Mouse (Mus musculus) monocyte, adult 59 days (primary cell): ENCODE measurements around the gene Eid3. TPM values are rescaled to one million over a fixed set of nuclear protein-coding genes. Genes with fewer than 3 reads are reported as not detected.

Source experiments
- total RNA-seq, 2 experiments: library from RNA; stranded (reverse); gene quantifications; one replicate each; pipeline ENCODE4 v1.2.4; 2023

Eid3 gene
- total RNA-seq: 10 to 100 TPM; 24.4 to 31.0 TPM

DNA sequence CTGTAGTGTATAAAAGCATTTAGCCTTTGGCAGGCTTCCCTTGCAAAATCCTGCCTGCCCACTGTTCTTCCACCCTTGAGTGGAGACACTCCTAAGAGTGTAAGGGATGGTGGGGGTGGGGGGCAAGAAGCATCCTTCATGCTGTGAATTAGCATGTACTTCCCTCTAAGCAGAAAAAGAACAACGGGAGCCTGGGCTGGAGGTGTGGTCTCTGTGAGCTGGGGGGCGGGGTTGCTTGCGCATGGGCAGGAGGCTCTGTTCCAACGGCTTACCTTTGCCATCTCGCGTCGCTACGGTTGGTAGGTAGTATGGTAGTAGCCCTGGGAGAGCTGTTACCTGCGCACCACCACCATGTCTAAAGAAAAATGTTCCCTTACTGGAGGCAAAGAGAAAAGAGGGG lies at the start of gene Eid3:
TSS of gene Eid3 (plus strand) at position 271 of the 400 bp plus-strand sequence.

DNA sequence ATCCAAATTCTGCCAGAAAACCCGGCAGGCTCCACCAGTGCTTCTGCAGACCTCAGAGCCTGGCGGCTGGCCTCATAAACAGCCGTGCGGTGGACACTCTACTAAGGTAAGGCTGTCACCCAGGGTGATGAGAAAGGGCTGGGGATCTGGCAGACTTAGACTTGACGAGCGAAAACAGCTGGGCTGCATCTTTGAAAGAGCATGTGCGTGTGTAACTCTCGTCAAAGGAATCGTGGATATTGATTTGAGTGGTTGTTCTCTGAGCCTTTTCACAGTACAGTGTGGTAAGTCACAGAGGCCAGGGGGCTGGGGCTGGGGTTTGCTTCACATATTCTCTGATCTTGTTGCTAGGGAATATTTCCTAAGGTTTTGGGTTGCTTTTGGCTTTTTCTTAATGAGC lies 32.5 kb upstream of the Eid3 start, which contains the start of gene Txnrd1:
TSS of gene Txnrd1 (plus strand) at position 26 of the 400 bp plus-strand sequence.

Other genes with a start within 250 kb of the Eid3 start
- gene 1190007I07Rik, start 243.4 kb upstream of the Eid3 start, total RNA-seq: 1 to 10 TPM; 5.7 to 7.3 TPM
- 10 to 100 TPM; 35.7 to 47.1 TPM for gene Tdg, start 236.8 kb upstream of the Eid3 start, total RNA-seq
- 1 to 10 TPM in 1 of 2 experiments, not detected in 1; 1.5 TPM for gene Glt8d2, start 176.0 kb upstream of the Eid3 start, total RNA-seq
- 10 to 100 TPM; 13.7 to 17.5 TPM for gene Hcfc2, start 170.5 kb upstream of the Eid3 start, total RNA-seq
- gene Nfyb, start 102.5 kb upstream of the Eid3 start, total RNA-seq: 10 to 100 TPM; 17.9 to 20.6 TPM
- 10 to 100 TPM; 76.3 to 88.8 TPM for gene Txnrd1, start 32.7 kb upstream of the Eid3 start, total RNA-seq
- gene Chst11, start 118.9 kb downstream of the Eid3 start, total RNA-seq: 1 to 10 TPM in 1 of 2 experiments, under 1 TPM in 1; 0.60 to 1.1 TPM